Mouse (Mus musculus): ENCODE measurements at regions not wholly inside any gene's neighbourhood (a gene's known extent, or its start where the extent isn't known, plus 50 kb on each side); places are given as distances from the start of the nearest gene placed in this dataset.
A peak's percentile ranks its signal among the peaks of the same experiment; 100 is the strongest.
"Not testable (repeated sequence)": the region's sequence is repeated elsewhere in the genome, so short reads cannot be mapped to it uniquely, and the experiment has no call there.

GRCm38 (mm10) chr13:111309848-111310692 is 55.3 kb downstream of the Actbl2 start:
- DNase-seq (ENCODE audit: low spot score in 2 of 2), result no peak

GRCm38 (mm10) chr13:111310693-111311045 is 55.9 kb downstream of the Actbl2 start:
- no peak for DNase-seq (ENCODE audit: low spot score in 2 of 2)

GRCm38 (mm10) chr13:111313506-111313905 is 58.7 kb downstream of the Actbl2 start:
- DNase-seq (ENCODE audit: low spot score in 2 of 2), result not testable (repeated sequence)

DNA sequence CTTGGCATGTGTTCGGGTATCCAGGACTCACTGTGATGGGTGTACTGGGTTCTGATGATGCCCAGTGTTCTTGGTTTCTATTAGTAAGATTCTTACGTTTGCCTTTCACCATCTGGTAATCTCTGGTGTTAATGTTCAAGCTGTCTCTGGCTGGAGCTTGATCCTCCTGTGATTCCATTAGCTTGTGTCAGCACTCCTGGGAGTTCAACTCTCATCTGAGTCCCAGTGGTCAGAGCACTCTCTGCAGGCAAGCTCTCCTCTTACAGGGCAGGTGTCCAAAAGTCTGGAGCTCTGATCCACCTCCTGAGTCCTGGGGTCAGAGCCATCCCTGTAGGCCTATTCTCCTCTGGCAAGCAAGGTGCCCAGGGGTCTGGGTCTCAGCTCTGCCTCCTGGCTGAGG is 63.1 kb downstream of the Actbl2 start:
- not testable (repeated sequence) for DNase-seq (ENCODE audit: low spot score in 2 of 2)

GRCm38 (mm10) chr13:111323206-111323605 is 68.4 kb downstream of the Actbl2 start:
- no peak for DNase-seq (ENCODE audit: low spot score in 2 of 2)

- DNase-seq (ENCODE audit: low spot score in 2 of 2), result no peak
Measured at GRCm38 (mm10) chr13:111326096-111326665, 71.4 kb downstream of the Actbl2 start.

DNA sequence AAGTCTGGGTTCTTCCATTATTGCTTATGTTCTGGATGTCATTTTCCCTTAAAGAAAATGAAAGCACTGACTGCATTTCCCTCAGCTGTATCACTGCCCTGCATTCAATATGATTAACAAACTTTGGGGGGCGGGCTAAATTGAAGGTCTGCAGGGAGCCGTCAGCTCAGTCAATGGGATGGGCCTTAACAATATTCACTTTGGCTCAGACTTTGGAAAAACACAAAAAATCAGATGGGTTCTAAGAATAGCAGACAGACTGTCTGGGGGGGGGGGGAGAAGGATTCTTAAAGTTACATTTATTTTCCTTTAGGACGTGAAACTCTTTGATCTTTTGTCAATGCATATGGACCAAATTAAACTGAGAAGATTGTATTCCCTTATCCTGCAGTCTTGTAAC is 78.2 kb downstream of the Actbl2 start:
- no peak for DNase-seq (ENCODE audit: low spot score in 2 of 2)

GRCm38 (mm10) chr13:111333851-111334250 is 79.0 kb downstream of the Actbl2 start:
- no peak for DNase-seq (ENCODE audit: low spot score in 2 of 2)

DNA sequence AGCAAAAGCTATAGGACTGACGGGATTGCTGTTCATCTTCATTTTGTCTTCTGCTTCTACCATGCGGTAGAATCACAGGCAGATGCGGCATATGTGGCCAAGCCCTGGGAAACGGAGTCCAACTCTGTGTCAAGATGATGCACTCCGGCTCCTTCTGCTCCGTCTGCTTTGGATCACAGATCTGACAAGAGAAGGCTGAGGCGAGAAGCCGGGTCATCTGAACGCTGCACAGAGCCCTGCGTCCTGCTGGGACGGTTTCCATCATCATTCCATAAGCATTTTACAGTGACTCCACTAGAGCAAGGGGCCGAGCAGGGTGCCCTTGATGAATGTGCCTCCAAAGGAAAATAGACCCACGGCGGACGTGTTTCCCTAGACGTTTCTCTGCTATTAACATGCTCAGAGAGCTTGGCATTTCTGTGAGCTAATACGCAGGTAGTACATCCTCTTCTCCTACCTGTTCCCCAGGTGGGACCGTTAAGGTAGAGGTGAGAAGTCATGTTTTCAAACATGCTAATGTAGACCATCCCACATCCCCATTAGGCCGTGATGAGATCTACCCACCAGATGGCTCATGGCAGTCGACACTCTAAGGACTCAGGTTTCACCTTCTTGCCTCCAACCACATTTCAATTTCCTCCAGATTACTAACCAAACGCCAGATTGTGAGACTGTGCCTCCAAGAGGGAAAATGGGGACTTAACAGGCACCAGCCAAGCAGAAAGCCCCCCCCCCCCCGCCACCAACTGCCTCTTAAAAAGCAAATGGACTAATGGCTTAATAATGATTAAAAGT is 79.6 kb downstream of the Actbl2 start:
- peak in 1 of 2 experiments; percentile 2 for DNase-seq (ENCODE audit: low spot score in 2 of 2)

GRCm38 (mm10) chr13:111344981-111345380 is 90.2 kb downstream of the Actbl2 start:
- no peak for DNase-seq (ENCODE audit: low spot score in 2 of 2)

- DNase-seq (ENCODE audit: low spot score in 2 of 2), result no peak
Measured at GRCm38 (mm10) chr13:111345486-111346440, 91.0 kb downstream of the Actbl2 start.

- no peak for DNase-seq (ENCODE audit: low spot score in 2 of 2)
Measured at GRCm38 (mm10) chr13:111356520-111357456, 102.0 kb downstream of the Actbl2 start.

- no peak for DNase-seq (ENCODE audit: low spot score in 2 of 2)
Measured at GRCm38 (mm10) chr13:111361456-111361855, 106.6 kb downstream of the Actbl2 start.

- DNase-seq (ENCODE audit: low spot score in 2 of 2), result no peak
Measured at GRCm38 (mm10) chr13:111363176-111363739, 108.4 kb downstream of the Actbl2 start.

DNA sequence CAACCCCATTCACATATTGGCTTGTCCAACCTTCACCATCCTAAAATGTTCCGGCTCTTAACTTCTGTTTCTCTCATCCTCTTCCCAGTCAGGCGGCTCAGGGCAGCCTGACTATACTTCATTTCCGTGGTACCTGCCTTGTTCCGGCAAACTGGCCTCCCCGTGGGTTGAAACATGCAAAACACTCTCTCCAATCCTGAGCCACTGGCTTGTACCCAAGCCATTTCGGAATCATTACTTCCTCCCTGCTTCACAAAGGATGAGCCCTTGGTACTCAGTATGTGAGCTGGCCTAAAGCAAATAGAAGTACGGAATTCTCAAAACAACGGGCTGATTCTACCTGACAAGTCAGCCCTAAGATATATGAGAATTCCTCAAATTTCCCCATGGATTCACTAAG is 112.1 kb downstream of the Actbl2 start:
- DNase-seq (ENCODE audit: low spot score in 2 of 2), result no peak

DNA sequence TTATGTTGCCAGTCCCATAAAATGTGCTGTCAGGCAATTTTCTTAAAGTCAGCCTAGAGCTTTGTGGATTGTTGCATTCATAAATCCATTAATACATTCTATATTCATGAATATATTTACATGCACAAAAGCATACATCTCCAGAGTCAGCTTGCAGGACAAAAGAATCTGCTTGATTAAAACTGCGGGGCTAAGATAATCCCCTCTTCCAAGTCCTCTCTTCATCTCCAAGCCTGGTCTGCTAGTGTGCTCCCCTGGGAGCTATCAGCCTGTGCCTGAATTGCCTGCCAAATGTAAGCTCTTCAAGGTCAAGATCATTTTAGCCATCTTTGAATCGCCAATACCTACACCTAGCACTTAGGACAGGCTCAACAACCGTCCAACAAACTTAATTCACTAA is 112.8 kb downstream of the Actbl2 start:
- no peak for DNase-seq (ENCODE audit: low spot score in 2 of 2)

GRCm38 (mm10) chr13:111369916-111370315 is 115.1 kb downstream of the Actbl2 start:
- no peak for DNase-seq (ENCODE audit: low spot score in 2 of 2)

DNA sequence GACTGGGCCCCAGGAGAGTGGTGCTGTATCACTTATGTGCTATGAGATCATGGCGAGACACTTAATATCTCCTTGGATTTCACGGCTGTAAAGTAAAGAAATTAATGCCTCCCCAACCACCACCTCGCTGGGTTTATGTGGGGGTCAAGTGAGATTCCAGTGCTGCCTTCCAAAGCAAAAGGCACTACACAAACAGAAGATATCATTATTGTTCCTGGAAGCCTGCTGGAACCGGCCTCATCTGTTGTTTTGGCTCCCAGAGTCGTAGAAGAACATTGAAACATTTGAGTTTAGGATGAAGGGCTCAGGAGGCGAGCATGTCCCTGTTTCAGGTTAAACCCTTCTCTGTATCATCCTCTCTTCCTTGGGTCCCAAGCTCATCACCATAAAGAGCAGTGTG is 116.6 kb downstream of the Gpbp1 start:
- DNase-seq (ENCODE audit: low spot score in 2 of 2), result no peak

GRCm38 (mm10) chr13:111373801-111374200 is 116.1 kb downstream of the Gpbp1 start:
- DNase-seq (ENCODE audit: low spot score in 2 of 2), result no peak

Data from urinary bladder, adult 18-20 months (tissue).